Mouse (Mus musculus): ENCODE measurements around the gene Ctnnal1.
"Not testable (repeated sequence)": the region's sequence is repeated elsewhere in the genome, so short reads cannot be mapped to it uniquely, and the experiment has no call there.

The Ctnnal1 gene

GRCm38 (mm10) chr4:56865003-56865511 lies at the start of gene Ctnnal1:
TSS of gene Ctnnal1 (minus strand) at chr4:56865188.
- peak; percentile 80 for DNase-seq (ENCODE audit: low read depth, low spot score)

- DNase-seq (ENCODE audit: low read depth, low spot score), result no peak
These were observed 49.8 kb upstream of the Ctnnal1 start for GRCm38 (mm10) chr4:56914761-56915160.

- no peak for DNase-seq (ENCODE audit: low read depth, low spot score)
These were observed 49.4 kb upstream of the Ctnnal1 start for GRCm38 (mm10) chr4:56914338-56914737.

DNA sequence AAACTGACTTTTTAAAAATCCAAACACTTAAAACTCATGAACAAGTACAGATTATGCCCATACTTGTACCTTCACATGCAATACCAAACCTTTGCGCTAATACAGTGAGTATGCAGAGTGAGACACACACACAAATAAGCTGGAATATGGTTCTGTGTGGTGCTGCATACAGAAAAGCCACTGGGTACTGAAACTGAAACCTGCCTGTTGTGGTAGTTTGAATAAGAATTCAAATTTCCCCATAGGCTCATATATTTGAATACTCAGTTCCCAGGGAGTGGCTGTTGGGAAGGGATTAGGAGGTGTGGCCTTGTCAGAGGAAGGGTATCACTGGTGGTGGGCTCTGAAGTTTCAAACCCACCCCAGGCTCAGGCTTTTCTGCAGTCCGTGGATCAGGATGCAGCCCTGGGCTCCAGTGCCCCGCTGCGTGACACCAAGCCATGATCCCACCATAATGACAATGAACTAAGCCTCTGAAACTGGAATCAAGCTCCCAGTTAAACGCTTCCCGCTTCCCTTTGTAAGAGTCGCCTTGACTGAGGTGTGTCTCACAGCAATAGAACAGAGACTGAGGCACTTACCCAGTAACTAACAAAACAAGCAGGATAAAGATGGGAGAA lies 47.5 kb upstream of the Ctnnal1 start:
- no peak for DNase-seq (ENCODE audit: low read depth, low spot score)

- DNase-seq (ENCODE audit: low read depth, low spot score), result no peak
These were observed 44.6 kb upstream of the Ctnnal1 start for GRCm38 (mm10) chr4:56909568-56909967.

DNA sequence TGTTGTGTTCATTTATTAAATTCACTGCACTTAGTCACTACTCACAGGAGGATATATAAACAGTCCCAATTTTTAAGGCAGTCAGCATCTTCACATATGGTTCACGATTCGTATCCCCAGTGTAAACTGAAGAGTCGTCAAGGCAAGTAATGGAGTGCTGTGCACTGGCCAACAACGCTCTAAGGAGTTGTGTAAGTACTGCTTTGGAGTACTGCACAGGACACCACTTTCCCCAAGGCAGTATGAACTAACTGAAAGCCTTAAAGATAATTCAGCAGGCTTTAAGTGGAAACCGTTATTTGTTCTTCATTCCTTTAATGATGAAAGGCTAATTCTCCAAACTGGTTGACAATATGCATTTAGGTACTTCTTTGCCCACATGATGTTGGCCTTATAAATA lies 42.7 kb upstream of the Ctnnal1 start:
- DNase-seq (ENCODE audit: low read depth, low spot score), result no peak

DNA sequence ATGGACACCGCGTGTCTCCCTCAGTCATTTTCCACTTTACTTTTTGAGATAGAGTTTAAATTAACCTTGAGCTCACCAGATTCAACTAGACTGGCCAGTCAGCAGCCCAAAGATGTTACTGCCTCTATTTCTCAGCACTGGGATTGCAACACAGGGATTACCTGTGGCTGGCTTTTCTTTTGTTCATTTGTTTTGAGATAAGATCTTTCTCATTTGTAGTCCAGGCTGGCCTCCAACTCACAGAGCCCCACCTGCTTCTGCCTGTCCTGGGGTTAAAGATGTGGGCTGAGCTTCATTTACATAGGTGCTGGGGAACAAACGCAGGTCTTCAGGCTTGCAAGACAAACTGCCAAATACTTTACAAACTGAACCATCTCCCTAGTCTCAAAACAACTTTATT lies 41.9 kb upstream of the Ctnnal1 start:
- DNase-seq (ENCODE audit: low read depth, low spot score), result no peak

GRCm38 (mm10) chr4:56905507-56905906 lies 40.5 kb upstream of the Ctnnal1 start:
- no peak for DNase-seq (ENCODE audit: low read depth, low spot score)

- no peak for DNase-seq (ENCODE audit: low read depth, low spot score)
These were observed 36.7 kb upstream of the Ctnnal1 start for GRCm38 (mm10) chr4:56901671-56902070.

DNA sequence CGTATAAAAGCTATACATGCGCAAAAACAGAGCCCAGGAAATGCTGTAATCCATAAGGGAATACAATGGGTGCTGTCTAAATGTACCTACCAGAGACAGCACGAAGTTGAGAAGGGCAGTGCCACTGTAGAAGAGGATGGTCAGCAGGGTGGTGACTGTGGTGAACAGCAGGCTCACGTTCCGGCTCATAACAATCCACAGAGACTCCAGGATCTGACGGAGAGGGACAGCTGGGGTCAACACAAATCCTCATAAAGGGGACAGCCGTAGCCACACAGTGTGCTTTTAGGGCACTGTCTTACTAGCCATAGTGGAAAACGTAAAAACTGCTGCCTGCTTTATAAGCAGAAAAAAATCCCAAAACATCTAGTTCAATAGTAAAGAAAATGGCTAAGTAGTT lies 34.2 kb upstream of the Ctnnal1 start:
- DNase-seq (ENCODE audit: low read depth, low spot score), result no peak

- DNase-seq (ENCODE audit: low read depth, low spot score), result no peak
These were observed 32.5 kb upstream of the Ctnnal1 start for GRCm38 (mm10) chr4:56897511-56897910.

- no peak for DNase-seq (ENCODE audit: low read depth, low spot score)
These were observed 29.2 kb upstream of the Ctnnal1 start for GRCm38 (mm10) chr4:56894196-56894595.

DNA sequence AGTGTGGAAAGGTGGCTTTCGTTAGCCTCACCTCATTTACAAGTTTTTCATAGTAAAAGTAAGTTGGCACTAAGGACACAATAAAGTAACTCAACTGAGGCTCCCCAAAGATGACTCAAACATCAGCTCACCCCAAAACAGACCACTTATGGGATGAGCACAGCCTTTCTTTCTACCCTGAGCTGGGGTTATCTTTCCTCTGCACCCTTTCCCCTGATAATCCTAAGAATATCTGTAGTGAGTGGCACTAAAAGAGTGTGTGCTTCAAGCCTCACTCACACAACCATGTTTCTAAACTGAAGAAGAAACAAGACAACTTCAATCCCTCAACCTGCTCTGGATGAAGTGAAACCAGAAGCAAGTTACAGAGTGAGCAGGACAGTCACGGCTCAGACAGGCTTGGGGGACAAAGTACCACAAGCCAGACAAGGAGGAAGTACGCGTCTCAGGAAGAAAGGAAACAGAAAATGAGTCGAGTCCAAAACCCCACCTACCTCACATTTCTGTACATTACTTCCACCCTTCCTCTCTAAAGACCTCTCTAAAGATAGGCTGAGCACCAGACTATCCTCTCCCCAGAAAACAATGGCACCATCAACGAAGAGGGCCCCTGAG lies 27.6 kb upstream of the Ctnnal1 start:
- no peak for DNase-seq (ENCODE audit: low read depth, low spot score)

DNA sequence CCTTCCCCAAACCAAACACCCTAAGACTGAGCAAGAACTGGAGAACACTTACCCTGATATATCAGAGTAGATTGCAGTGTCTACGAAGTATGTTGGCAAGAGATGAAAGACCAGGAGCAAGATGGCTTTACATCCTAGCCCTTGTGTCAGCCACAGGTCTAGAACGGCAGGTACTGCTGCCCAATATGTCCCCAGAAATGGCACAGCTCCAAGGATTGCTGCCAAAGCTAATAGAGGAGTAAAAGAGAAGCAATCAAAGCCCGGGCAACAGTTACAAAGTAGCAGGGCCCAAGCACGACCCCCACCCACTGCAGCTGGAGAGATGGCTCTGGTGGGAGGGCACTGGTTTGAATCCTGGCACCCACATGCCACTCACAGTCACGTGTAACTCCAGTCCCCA lies 23.5 kb upstream of the Ctnnal1 start:
- DNase-seq (ENCODE audit: low read depth, low spot score), result no peak

- no peak for DNase-seq (ENCODE audit: low read depth, low spot score)
These were observed 21.4 kb upstream of the Ctnnal1 start for GRCm38 (mm10) chr4:56886286-56886979.

DNA sequence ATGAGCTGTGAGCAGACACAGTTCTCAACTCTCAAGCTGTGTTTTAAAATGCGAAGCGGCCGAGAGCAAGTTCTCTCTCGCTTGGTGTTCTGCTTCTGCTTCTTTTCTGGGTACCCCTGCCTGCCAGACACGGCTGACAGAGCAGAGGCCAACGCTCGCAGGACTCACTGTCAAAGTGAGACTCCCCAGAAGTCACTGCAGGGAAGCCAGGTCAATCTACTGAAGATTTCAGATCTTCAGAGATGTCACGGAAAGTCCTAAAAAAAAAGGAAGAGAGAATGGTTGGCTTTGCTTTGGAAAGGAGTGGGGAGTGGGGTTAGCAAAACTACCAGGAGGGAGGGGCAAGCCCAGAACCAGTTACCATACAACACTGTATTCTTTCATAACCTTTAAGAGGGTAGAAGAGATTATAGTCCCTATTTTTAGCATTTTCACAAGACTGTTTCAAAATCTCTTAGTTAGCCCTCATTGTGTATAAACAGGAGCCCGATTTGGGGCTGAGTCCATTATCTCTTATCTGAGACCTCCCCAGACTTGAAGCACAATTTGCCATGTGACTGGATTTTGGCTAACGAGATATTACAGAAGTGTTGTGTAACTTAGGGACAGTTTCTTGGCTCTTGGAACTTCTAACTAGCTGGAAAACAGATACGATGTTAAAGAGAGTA lies 15.2 kb upstream of the Ctnnal1 start:
- no peak for DNase-seq (ENCODE audit: low read depth, low spot score)

GRCm38 (mm10) chr4:56878971-56879370 lies 14.0 kb upstream of the Ctnnal1 start:
- DNase-seq (ENCODE audit: low read depth, low spot score), result no peak

DNA sequence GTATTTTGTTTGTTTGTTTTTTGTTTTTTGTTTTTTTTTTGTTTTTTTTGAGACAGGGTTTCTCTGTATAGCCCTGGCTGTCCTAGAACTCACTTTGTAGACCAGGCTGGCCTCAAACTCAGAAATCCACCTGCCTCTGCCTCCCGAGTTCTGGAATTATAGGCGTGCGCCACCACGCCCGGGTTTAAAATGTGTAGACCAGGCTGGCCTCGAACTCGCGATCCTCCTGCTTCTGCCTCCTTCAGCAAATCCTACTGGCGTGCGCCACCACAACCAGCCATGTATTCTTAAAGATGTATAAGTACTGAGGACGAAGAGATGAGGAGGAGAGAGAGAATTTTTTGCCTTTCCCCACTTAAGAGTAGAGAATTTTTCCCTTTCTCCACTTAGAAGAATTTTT lies 5.6 kb upstream of the Ctnnal1 start:
- DNase-seq (ENCODE audit: low read depth, low spot score), result not testable (repeated sequence)

DNA sequence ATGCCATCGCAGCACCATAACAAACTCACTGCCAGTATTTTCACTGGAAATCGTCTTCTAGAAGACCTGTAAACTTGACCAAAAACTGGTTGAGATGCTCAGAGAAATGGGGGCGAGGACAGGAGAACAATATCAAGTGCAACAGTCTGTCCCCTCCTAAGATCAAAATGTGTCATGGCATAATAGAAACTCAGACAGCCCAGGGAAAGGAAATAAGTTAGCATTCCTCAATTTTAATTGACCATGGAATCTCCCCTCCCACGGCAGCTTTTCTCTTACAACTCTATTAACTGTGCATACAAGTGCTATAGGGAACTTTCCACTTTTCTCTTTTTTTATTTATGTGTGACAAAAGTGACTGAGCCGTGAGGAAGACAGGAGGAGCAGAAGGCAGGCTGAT lies 2.8 kb upstream of the Ctnnal1 start:
- DNase-seq (ENCODE audit: low read depth, low spot score), result no peak

DNA sequence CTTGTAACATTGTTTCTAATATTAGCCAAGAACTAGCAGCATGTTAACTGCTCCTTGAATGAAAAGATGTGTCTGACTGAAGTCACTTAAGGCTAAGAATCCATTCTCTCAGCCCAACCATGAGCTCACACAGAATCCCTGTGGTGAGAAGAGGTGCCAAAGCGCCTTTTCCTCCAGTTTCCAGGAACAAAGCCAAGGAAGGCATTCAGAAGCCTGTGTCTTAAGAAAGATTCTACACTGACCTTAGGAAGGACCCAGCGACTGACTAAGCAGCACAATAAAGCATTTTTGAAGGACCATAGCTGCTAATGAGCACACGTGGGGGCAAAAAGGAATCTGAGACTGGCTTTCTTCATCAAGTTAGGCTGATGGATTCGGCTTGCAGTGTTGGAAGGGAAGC lies 983 bp upstream of the Ctnnal1 start:
- no peak for DNase-seq (ENCODE audit: low read depth, low spot score)

GRCm38 (mm10) chr4:56864417-56865001 lies 479 bp downstream of the Ctnnal1 start:
- DNase-seq (ENCODE audit: low read depth, low spot score), result no peak

DNA sequence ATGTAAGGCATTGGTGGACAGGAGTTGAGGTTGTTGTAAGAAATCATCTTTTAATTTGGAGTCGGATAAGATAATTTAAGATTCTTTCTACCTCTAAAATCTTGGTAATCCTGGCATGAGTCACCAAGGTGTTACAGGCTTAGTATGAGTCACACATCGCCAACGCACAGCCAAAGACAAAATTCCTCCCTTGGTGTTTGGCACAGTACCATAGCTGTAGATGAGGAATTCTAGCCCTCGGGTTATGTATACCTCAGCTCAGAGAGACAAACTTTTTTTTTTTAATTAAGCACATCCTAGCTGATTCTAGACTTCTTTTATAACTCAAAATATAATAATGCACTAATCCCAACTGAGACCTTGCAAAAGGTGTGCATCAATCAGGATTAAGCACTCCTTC lies 972 bp downstream of the Ctnnal1 start:
- no peak for DNase-seq (ENCODE audit: low read depth, low spot score)
